Mouse (Mus musculus): Measurements from ENCODE around the gene Sapcd2. TPM values are rescaled to one million over a fixed set of nuclear protein-coding genes. Genes with fewer than 3 reads are reported as not detected.

Gene Sapcd2
- polyA plus RNA-seq, 1 experiment from 2014 or later, result 53.3 TPM

- peak; percentile 81 for ATAC-seq (ENCODE audit: low FRiP score)
- under 1% methylated on average over 54 of the region's 54 CpGs for WGBS
- H3K27me3 ChIP-seq (ENCODE audit: control insufficient read depth, insufficient read depth, low read length), result peaks cover 26% of the 10 kb centered on the region
- peak within 1 kb of the TSS; percentile 49 for H3K4me3 ChIP-seq (ENCODE audit: low read depth, low read length)
- DNase-seq (ENCODE audit: low spot score, missing footprints), result peak; percentile 92
- no peak within 1 kb of the TSS for H3K27ac ChIP-seq (ENCODE audit: low read depth, low read length)
- H3K9ac ChIP-seq (ENCODE audit: low read length), result peak within 1 kb of the TSS; percentile 59
- H3K4me2 ChIP-seq, result peak within 1 kb of the TSS; percentile 97
- H3K4me1 ChIP-seq (ENCODE audit: control insufficient read depth, insufficient read depth, low read length), result peaks cover 2% of the 10 kb centered on the region
- no peaks in the 10 kb centered on the region for H3K36me3 ChIP-seq (ENCODE audit: control insufficient read depth, insufficient read depth, low read length)
- no peaks in the 10 kb centered on the region for H3K9me3 ChIP-seq (ENCODE audit: control insufficient read depth, low read length)
Measured at GRCm38 (mm10) chr2:25365091-25365761, 6.9 kb upstream of the Sapcd2 start, which contains the start of gene Uap1l1. Gene Uap1l1 (minus strand): TSS chr2:25365682.

- ATAC-seq (ENCODE audit: low FRiP score), result no peak
- Histone ChIP-seq H3K4me3 (ENCODE audit: low read depth, low read length) (no peak overlapping the region), H3K27me3 (ENCODE audit: control insufficient read depth, insufficient read depth, low read length) (peaks cover 11% of the 10 kb centered on the region), H3K36me3 (ENCODE audit: control insufficient read depth, insufficient read depth, low read length) (peaks cover 2% of the 10 kb centered on the region; the same call in 1 of the 2 replicates), H3K27ac (ENCODE audit: low read depth, low read length) (no peak overlapping the region), H3K9me3 (ENCODE audit: control insufficient read depth, low read length) (no peaks in the 10 kb centered on the region), H3K4me2 (no peak overlapping the region), H3K4me1 (ENCODE audit: control insufficient read depth, insufficient read depth, low read length) (peaks cover 24% of the 10 kb centered on the region), H3K9ac (ENCODE audit: low read length) (no peak overlapping the region)
- 93% methylated on average over 3 of the region's 3 CpGs for WGBS
- DNase-seq (ENCODE audit: low spot score, missing footprints), result no peak
Measured at GRCm38 (mm10) chr2:25369996-25370395, 2.1 kb upstream of the Sapcd2 start.

GRCm38 (mm10) chr2:25372644-25373391 lies 697 bp downstream of the Sapcd2 start:
- 2% methylated on average over 42 of the region's 42 CpGs for WGBS
- H3K9ac ChIP-seq (ENCODE audit: low read length), result peak overlapping the region; percentile 85
- peak; percentile 89 for DNase-seq (ENCODE audit: low spot score, missing footprints)

GRCm38 (mm10) chr2:25373431-25373830 lies 1.3 kb downstream of the Sapcd2 start:
- no peak for DNase-seq (ENCODE audit: low spot score, missing footprints)
- WGBS, result 17% methylated on average over 2 of the region's 2 CpGs
- Histone ChIP-seq H3K27ac (ENCODE audit: low read depth, low read length) (no peak overlapping the region), H3K4me2 (peak overlapping the region; percentile 87), H3K4me1 (ENCODE audit: control insufficient read depth, insufficient read depth, low read length) (peaks cover 24% of the 10 kb centered on the region), H3K9ac (ENCODE audit: low read length) (peak overlapping the region; percentile 85), H3K9me3 (ENCODE audit: control insufficient read depth, low read length) (no peaks in the 10 kb centered on the region), H3K36me3 (ENCODE audit: control insufficient read depth, insufficient read depth, low read length) (peaks cover 11% of the 10 kb centered on the region), H3K4me3 (ENCODE audit: low read depth, low read length) (peak overlapping the region; percentile 86), H3K27me3 (ENCODE audit: control insufficient read depth, insufficient read depth, low read length) (no peaks in the 10 kb centered on the region)
- no peak for ATAC-seq (ENCODE audit: low FRiP score)

More at GRCm38 (mm10) chr2:25372644-25373391, 697 bp downstream of the Sapcd2 start:
- Histone ChIP-seq H3K36me3 (ENCODE audit: control insufficient read depth, insufficient read depth, low read length) (peaks cover 11% of the 10 kb centered on the region), H3K9me3 (ENCODE audit: control insufficient read depth, low read length) (no peaks in the 10 kb centered on the region), H3K27ac (ENCODE audit: low read depth, low read length) (no peak overlapping the region), H3K4me3 (ENCODE audit: low read depth, low read length) (peak overlapping the region; percentile 86), H3K27me3 (ENCODE audit: control insufficient read depth, insufficient read depth, low read length) (no peaks in the 10 kb centered on the region), H3K4me1 (ENCODE audit: control insufficient read depth, insufficient read depth, low read length) (peaks cover 24% of the 10 kb centered on the region), H3K4me2 (peak overlapping the region; percentile 87)
- peak; percentile 51 for ATAC-seq (ENCODE audit: low FRiP score)

GRCm38 (mm10) chr2:25376589-25376988 lies 4.5 kb downstream of the Sapcd2 start:
- H3K4me2 ChIP-seq, result no peak overlapping the region

GRCm38 (mm10) chr2:25384492-25384891 lies 12.4 kb downstream of the Sapcd2 start:
- no peak for ATAC-seq (ENCODE audit: low FRiP score)
- no peaks in the 10 kb centered on the region for H3K27me3 ChIP-seq (ENCODE audit: control insufficient read depth, insufficient read depth, low read length)
- H3K4me3 ChIP-seq (ENCODE audit: low read depth, low read length), result no peak overlapping the region
- H3K27ac ChIP-seq (ENCODE audit: low read depth, low read length), result no peak overlapping the region
- no peaks in the 10 kb centered on the region for H3K36me3 ChIP-seq (ENCODE audit: control insufficient read depth, insufficient read depth, low read length)
- no peak overlapping the region for H3K4me2 ChIP-seq
- no peaks in the 10 kb centered on the region for H3K4me1 ChIP-seq (ENCODE audit: control insufficient read depth, insufficient read depth, low read length)
- no peak for DNase-seq (ENCODE audit: low spot score, missing footprints)
- H3K9ac ChIP-seq (ENCODE audit: low read length), result no peak overlapping the region
- no peaks in the 10 kb centered on the region for H3K9me3 ChIP-seq (ENCODE audit: control insufficient read depth, low read length)
- WGBS, result 75% methylated on average over 5 of the region's 5 CpGs

More at GRCm38 (mm10) chr2:25376589-25376988, 4.5 kb downstream of the Sapcd2 start:
- Histone ChIP-seq H3K9ac (ENCODE audit: low read length) (no peak overlapping the region), H3K4me1 (ENCODE audit: control insufficient read depth, insufficient read depth, low read length) (peaks cover 22% of the 10 kb centered on the region), H3K4me3 (ENCODE audit: low read depth, low read length) (no peak overlapping the region), H3K36me3 (ENCODE audit: control insufficient read depth, insufficient read depth, low read length) (peaks cover 16% of the 10 kb centered on the region), H3K9me3 (ENCODE audit: control insufficient read depth, low read length) (no peaks in the 10 kb centered on the region), H3K27ac (ENCODE audit: low read depth, low read length) (no peak overlapping the region), H3K27me3 (ENCODE audit: control insufficient read depth, insufficient read depth, low read length) (no peaks in the 10 kb centered on the region)
- DNase-seq (ENCODE audit: low spot score, missing footprints) (peak; percentile 84), ATAC-seq (ENCODE audit: low FRiP score) (no peak)
- 64% methylated on average over 4 of the region's 4 CpGs for WGBS

- H3K27ac ChIP-seq (ENCODE audit: low read depth, low read length), result no peak overlapping the region
- whole genome bisulfite sequencing, result 85% methylated on average over 5 of the region's 5 CpGs
- DNase-seq (ENCODE audit: low spot score, missing footprints) (no peak), ATAC-seq (ENCODE audit: low FRiP score) (no peak)
- no peak overlapping the region for H3K4me3 ChIP-seq (ENCODE audit: low read depth, low read length)
- no peaks in the 10 kb centered on the region for H3K9me3 ChIP-seq (ENCODE audit: control insufficient read depth, low read length)
- H3K9ac ChIP-seq (ENCODE audit: low read length), result no peak overlapping the region
- no peaks in the 10 kb centered on the region for H3K36me3 ChIP-seq (ENCODE audit: control insufficient read depth, insufficient read depth, low read length)
- H3K27me3 ChIP-seq (ENCODE audit: control insufficient read depth, insufficient read depth, low read length), result peaks cover 16% of the 10 kb centered on the region
- H3K4me1 ChIP-seq (ENCODE audit: control insufficient read depth, insufficient read depth, low read length), result peaks cover 5% of the 10 kb centered on the region
- no peak overlapping the region for H3K4me2 ChIP-seq
Measured at GRCm38 (mm10) chr2:25391266-25391665, 19.1 kb downstream of the Sapcd2 start.

GRCm38 (mm10) chr2:25394281-25395221 lies 22.4 kb downstream of the Sapcd2 start:
- Histone ChIP-seq H3K9me3 (ENCODE audit: control insufficient read depth, low read length) (no peaks in the 10 kb centered on the region), H3K9ac (ENCODE audit: low read length) (no peak overlapping the region), H3K4me3 (ENCODE audit: low read depth, low read length) (no peak overlapping the region), H3K4me2 (no peak overlapping the region), H3K36me3 (ENCODE audit: control insufficient read depth, insufficient read depth, low read length) (no peaks in the 10 kb centered on the region), H3K4me1 (ENCODE audit: control insufficient read depth, insufficient read depth, low read length) (peaks cover 5% of the 10 kb centered on the region), H3K27me3 (ENCODE audit: control insufficient read depth, insufficient read depth, low read length) (peaks cover 29% of the 10 kb centered on the region), H3K27ac (ENCODE audit: low read depth, low read length) (no peak overlapping the region)
- DNase-seq (ENCODE audit: low spot score, missing footprints) (no peak), ATAC-seq (ENCODE audit: low FRiP score) (no peak)
- WGBS, result 46% methylated on average over 3 of the region's 3 CpGs
